Mouse (Mus musculus) myocyte (in vitro differentiated cells): ENCODE results near the gene 1700021F05Rik. TPM values are rescaled to one million over a fixed set of nuclear protein-coding genes. Genes with fewer than 3 reads are reported as not detected.

Experiments
- H3K27me3 ChIP-seq: one replicate; pipeline ENCODE4 v1.6.1; 2011; ENCODE audit not compliant: control insufficient read depth, insufficient read depth, insufficient read length
- H3K36me3 ChIP-seq: one replicate; pipeline ENCODE4 v1.6.1; 2011; ENCODE audit not compliant: control insufficient read depth, insufficient read depth
- H3K4me2 ChIP-seq: one replicate; pipeline ENCODE4 v1.6.1; 2011; ENCODE audit warnings: low read depth, control low read depth
- H3K4me3 ChIP-seq: one replicate; pipeline ENCODE4 v1.5.1; 2011; ENCODE audit warnings: mild to moderate bottlenecking, control low read depth, moderate library complexity
- H3K79me2 ChIP-seq: one replicate; pipeline ENCODE4 v1.6.1; 2011; ENCODE audit not compliant: control insufficient read depth, insufficient read depth
- H3ac ChIP-seq: one replicate; pipeline ENCODE4 v1.6.1; 2011; ENCODE audit not compliant: control insufficient read depth, insufficient read length
- CEBPB ChIP-seq: IDR thresholded peaks from 2 replicates; pipeline ENCODE4 v1.6.1; 2011; ENCODE audit warnings: mild to moderate bottlenecking, moderate library complexity; ENCODE audit not compliant: poor library complexity, insufficient read depth, severe bottlenecking
- E2F4 ChIP-seq: IDR thresholded peaks from one replicate; pipeline ENCODE4 v1.6.1; 2011; ENCODE audit warnings: mild to moderate bottlenecking, control low read depth, moderate library complexity; ENCODE audit not compliant: insufficient read depth
- MAX ChIP-seq: IDR thresholded peaks from one replicate; pipeline ENCODE4 v1.6.1; 2011; ENCODE audit warnings: low read depth, mild to moderate bottlenecking, control low read depth
- MYOD1 ChIP-seq, 3 experiments: IDR thresholded peaks; one replicate each; pipeline ENCODE4 v1.6.1; 2011; ENCODE audit warnings: control low read depth in 2 of 3, low read depth in 2 of 3, mild to moderate bottlenecking in 2 of 3, moderate library complexity in 1 of 3; ENCODE audit not compliant: insufficient read length in 2 of 3, control insufficient read depth in 1 of 3
- MYOG ChIP-seq, 3 experiments: IDR thresholded peaks; one replicate each; pipeline ENCODE4 v1.6.1; 2011; ENCODE audit warnings: control low read depth in 2 of 3, low read depth in 2 of 3, mild to moderate bottlenecking in 2 of 3; ENCODE audit not compliant: insufficient read length in 2 of 3, control insufficient read depth in 1 of 3, insufficient read depth in 1 of 3
- POLR2A ChIP-seq: IDR thresholded peaks from one replicate; pipeline ENCODE4 v1.6.1; 2011; ENCODE audit warnings: low read depth, mild to moderate bottlenecking, control low read depth, moderate library complexity; ENCODE audit not compliant: insufficient read length
- POLR2AphosphoS2 ChIP-seq: IDR thresholded peaks from one replicate; pipeline ENCODE4 v1.6.1; 2011; ENCODE audit warnings: low read depth, control low read depth; ENCODE audit not compliant: insufficient read length
- REST ChIP-seq: IDR thresholded peaks from one replicate; pipeline ENCODE4 v1.6.1; 2011; ENCODE audit warnings: mild to moderate bottlenecking, control low read depth, moderate library complexity; ENCODE audit not compliant: insufficient read depth, insufficient read length
- SRF ChIP-seq: IDR thresholded peaks from one replicate; pipeline ENCODE4 v1.6.1; 2011; ENCODE audit warnings: low read depth; ENCODE audit not compliant: control insufficient read depth, insufficient read length
- TCF12 ChIP-seq: IDR thresholded peaks from one replicate; pipeline ENCODE4 v1.6.1; 2011; ENCODE audit warnings: mild to moderate bottlenecking, control low read depth; ENCODE audit not compliant: poor library complexity, insufficient read depth, severe bottlenecking
- TCF3 ChIP-seq: IDR thresholded peaks from one replicate; pipeline ENCODE4 v1.6.1; 2011; ENCODE audit warnings: low read depth, control low read depth; ENCODE audit not compliant: insufficient read length
- USF1 ChIP-seq: IDR thresholded peaks from one replicate; pipeline ENCODE4 v1.6.1; 2011; ENCODE audit warnings: low read depth, mild to moderate bottlenecking, control low read depth, moderate library complexity
- polyA plus RNA-seq: library from polyadenylated mRNA; unstranded; fragments of >200 nt; fragmentation: generic; extraction: Trizol; gene quantifications from one replicate; pipeline ENCODE4 v1.2.1, GENCODE M21; 2012; ENCODE audit warnings: missing spikeins

The 1700021F05Rik gene
- polyA plus RNA-seq, 1 experiment = 52.6 TPM

GRCm38 (mm10) chr10:43580649-43581078, 39.9 kb upstream of the 1700021F05Rik start:
- Histone ChIP-seq H3K36me3 (no peaks in the 10 kb centered on the region), H3K4me3 (peak overlapping the region; percentile 37), H3ac (no peak overlapping the region), H3K79me2 (no peaks in the 10 kb centered on the region), H3K4me2 (peak overlapping the region; percentile 91), H3K27me3 (no peaks in the 10 kb centered on the region)
- TF ChIP-seq MAX (no peak), USF1 (peak; percentile 59), POLR2A (peak; percentile 28), SRF (no peak), REST (no peak), CEBPB (no peak), TCF12 (no peak), POLR2AphosphoS2 (no peak)

GRCm38 (mm10) chr10:43579381-43580261, 38.8 kb upstream of the 1700021F05Rik start:
- no peaks in the 10 kb centered on the region for H3K27me3 ChIP-seq
- TF ChIP-seq POLR2AphosphoS2 (no peak), MYOD1 (IDR thresholded peaks at IDR 0.05; ENCODE audit: control insufficient read depth in 1 of 3, insufficient read length in 2 of 3, low read depth in 2 of 3) (no peak), MYOG (IDR thresholded peaks at IDR 0.05; ENCODE audit: control insufficient read depth in 1 of 3, insufficient read depth in 1 of 3, insufficient read length in 2 of 3, low read depth in 2 of 3) (no peak), TCF12 (no peak)
- peak overlapping the region; percentile 91 for H3K4me2 ChIP-seq
- no peak overlapping the region for H3ac ChIP-seq
- no peaks in the 10 kb centered on the region for H3K36me3 ChIP-seq
- H3K79me2 ChIP-seq = no peaks in the 10 kb centered on the region
- H3K4me3 ChIP-seq = peak overlapping the region; percentile 37

GRCm38 (mm10) chr10:43578754-43579380, 38.1 kb upstream of the 1700021F05Rik start:
- Histone ChIP-seq H3K36me3 (no peaks in the 10 kb centered on the region), H3ac (no peak overlapping the region), H3K27me3 (no peaks in the 10 kb centered on the region), H3K4me2 (peak overlapping the region; percentile 91), H3K79me2 (no peaks in the 10 kb centered on the region), H3K4me3 (peak overlapping the region; percentile 37)
- TF ChIP-seq POLR2AphosphoS2 (peak; percentile 43), POLR2A (peak; percentile 55), USF1 (no peak)

- TF ChIP-seq MYOG (IDR thresholded peaks at IDR 0.05; ENCODE audit: control insufficient read depth in 1 of 3, insufficient read depth in 1 of 3, insufficient read length in 2 of 3, low read depth in 2 of 3) (no peak), CEBPB (no peak), POLR2A (no peak), REST (no peak), POLR2AphosphoS2 (no peak), TCF3 (no peak), SRF (no peak), MYOD1 (IDR thresholded peaks at IDR 0.05; ENCODE audit: control insufficient read depth in 1 of 3, insufficient read length in 2 of 3, low read depth in 2 of 3) (no peak), USF1 (no peak), TCF12 (no peak), E2F4 (no peak), MAX (no peak)
Observed at GRCm38 (mm10) chr10:43578366-43578753, 37.6 kb upstream of the 1700021F05Rik start.

GRCm38 (mm10) chr10:43577997-43578331, 37.2 kb upstream of the 1700021F05Rik start, which contains the start of gene Cd24a:
Gene Cd24a, plus strand, starts transcription at chr10:43578284.
- no peaks in the 10 kb centered on the region for H3K79me2 ChIP-seq
- H3K4me2 ChIP-seq = peak within 1 kb of the TSS; percentile 91
- H3K4me3 ChIP-seq = peak within 1 kb of the TSS; percentile 37
- no peaks in the 10 kb centered on the region for H3K36me3 ChIP-seq
- no peak within 1 kb of the TSS for H3ac ChIP-seq
- no peaks in the 10 kb centered on the region for H3K27me3 ChIP-seq
- TF ChIP-seq MYOG (IDR thresholded peaks at IDR 0.05; ENCODE audit: control insufficient read depth in 1 of 3, insufficient read depth in 1 of 3, insufficient read length in 2 of 3, low read depth in 2 of 3) = no peak
- no peak for TF ChIP-seq TCF3
- TF ChIP-seq USF1 = no peak
- TF ChIP-seq TCF12 = no peak
- no peak for TF ChIP-seq E2F4
- TF ChIP-seq REST = no peak
- TF ChIP-seq SRF = no peak
- TF ChIP-seq CEBPB = no peak
- no peak for TF ChIP-seq POLR2A
- no peak for TF ChIP-seq MYOD1 (IDR thresholded peaks at IDR 0.05; ENCODE audit: control insufficient read depth in 1 of 3, insufficient read length in 2 of 3, low read depth in 2 of 3)
- TF ChIP-seq POLR2AphosphoS2 = no peak
- TF ChIP-seq MAX = no peak

More at GRCm38 (mm10) chr10:43578366-43578753, 37.6 kb upstream of the 1700021F05Rik start:
- Histone ChIP-seq H3K27me3 (no peaks in the 10 kb centered on the region), H3K4me2 (peak overlapping the region; percentile 90), H3K79me2 (no peaks in the 10 kb centered on the region), H3ac (no peak overlapping the region), H3K36me3 (no peaks in the 10 kb centered on the region), H3K4me3 (peak overlapping the region; percentile 37)
